Mouse (Mus musculus): ENCODE measurements at regions not wholly inside any gene's neighbourhood (a gene's known extent, or its start where the extent isn't known, plus 50 kb on each side); places are given as distances from the start of the nearest gene placed in this dataset.

DNA sequence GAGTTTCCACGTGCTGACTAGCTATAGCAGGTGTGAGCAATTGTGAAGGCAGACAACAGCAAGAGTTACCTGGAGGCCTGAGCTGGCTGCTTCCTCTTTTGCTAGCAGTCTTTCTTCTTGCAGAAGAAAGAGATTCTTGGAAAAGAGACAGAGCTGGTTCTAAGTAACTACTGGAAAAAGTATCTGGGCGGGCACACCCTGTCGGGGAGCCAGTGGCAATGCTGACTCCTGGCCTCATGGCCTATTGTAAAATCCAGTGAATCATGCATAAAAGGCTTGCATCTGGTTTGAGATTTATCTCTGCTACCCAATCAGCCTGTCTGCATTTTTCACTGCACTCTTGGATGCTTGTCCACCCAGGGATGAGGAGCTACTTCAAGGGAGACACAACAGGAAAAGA, 372.2 kb downstream of the Fgf9 start:
- Histone ChIP-seq H3K4me1 (replicated peaks; ENCODE audit: control insufficient read depth, insufficient read depth, low read length) (no peaks in the 10 kb centered on the region), H3K4me3 (replicated peaks; ENCODE audit: low read length) (no peak overlapping the region), H3K27me3 (ENCODE audit: control insufficient read depth, insufficient read depth, low read length) (no peaks in the 10 kb centered on the region), H3K9me3 (ENCODE audit: control insufficient read depth, low read length) (no peaks in the 10 kb centered on the region), H3K27ac (no peak overlapping the region), H3K4me2 (replicated peaks) (no peak overlapping the region), H3K9ac (no peak overlapping the region), H3K36me3 (replicated peaks; ENCODE audit: control insufficient read depth, insufficient read depth) (no peaks in the 10 kb centered on the region)
- ATAC-seq (ENCODE audit: low FRiP score) (no peak), DNase-seq (ENCODE audit: low spot score) (no peak)
- WGBS = 95% methylated on average over 3 of the region's 3 CpGs

DNA sequence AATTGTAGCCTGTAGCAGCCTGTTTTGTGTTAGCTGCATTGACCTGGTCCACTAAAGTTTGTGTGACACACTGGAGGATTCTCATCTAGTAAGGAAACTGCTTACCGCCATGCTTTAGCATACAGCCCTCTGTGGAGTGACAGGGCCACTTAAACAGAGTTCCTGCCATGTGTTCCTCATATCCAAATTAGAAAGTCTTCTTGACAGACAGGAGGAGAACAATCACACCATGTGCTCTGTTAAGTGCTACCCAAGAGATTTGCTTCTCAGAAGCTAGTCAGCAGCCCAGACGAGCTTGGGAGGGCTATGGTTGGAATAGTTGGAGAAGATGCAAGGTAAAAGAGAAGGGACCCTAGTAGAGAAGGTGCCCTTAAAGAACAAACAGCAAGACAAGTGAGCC, 369.6 kb downstream of the Fgf9 start:
- Histone ChIP-seq H3K36me3 (replicated peaks; ENCODE audit: control insufficient read depth, insufficient read depth) (no peaks in the 10 kb centered on the region), H3K4me1 (replicated peaks; ENCODE audit: control insufficient read depth, insufficient read depth, low read length) (no peaks in the 10 kb centered on the region), H3K27me3 (ENCODE audit: control insufficient read depth, insufficient read depth, low read length) (no peaks in the 10 kb centered on the region), H3K27ac (no peak overlapping the region), H3K9ac (no peak overlapping the region), H3K4me3 (replicated peaks; ENCODE audit: low read length) (no peak overlapping the region), H3K9me3 (ENCODE audit: control insufficient read depth, low read length) (no peaks in the 10 kb centered on the region), H3K4me2 (replicated peaks) (no peak overlapping the region)
- ATAC-seq (ENCODE audit: low FRiP score) = no peak
- 90% methylated on average over 2 of the region's 2 CpGs for WGBS
- DNase-seq (ENCODE audit: low spot score) = no peak

DNA sequence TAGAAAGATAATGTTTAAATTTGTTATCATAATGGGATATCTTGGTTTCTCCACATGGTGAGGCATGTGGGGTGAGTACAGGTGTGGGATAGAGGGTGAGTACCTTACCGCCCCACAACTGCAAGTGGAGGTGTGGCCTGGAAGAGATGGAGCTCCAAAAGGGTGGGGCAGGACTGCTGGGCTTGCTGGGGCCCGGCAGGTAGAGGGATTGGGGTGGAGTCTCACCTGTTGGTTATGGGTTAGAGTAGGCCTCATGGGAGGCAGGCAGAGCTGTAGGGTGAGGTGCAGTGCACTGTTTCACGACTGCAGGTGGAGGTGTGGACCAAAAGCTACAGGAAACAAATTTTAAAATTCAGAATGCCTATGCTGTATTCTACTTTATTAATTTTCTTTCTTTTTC, 365.7 kb downstream of the Fgf9 start:
- ATAC-seq (ENCODE audit: low FRiP score) (no peak), DNase-seq (ENCODE audit: low spot score) (no peak)
- no peak overlapping the region for H3K27ac ChIP-seq
- H3K9me3 ChIP-seq (ENCODE audit: control insufficient read depth, low read length) = no peaks in the 10 kb centered on the region
- no peak overlapping the region for H3K9ac ChIP-seq
- no peaks in the 10 kb centered on the region for H3K36me3 ChIP-seq (replicated peaks; ENCODE audit: control insufficient read depth, insufficient read depth)
- no peaks in the 10 kb centered on the region for H3K27me3 ChIP-seq (ENCODE audit: control insufficient read depth, insufficient read depth, low read length)
- H3K4me2 ChIP-seq (replicated peaks) = no peak overlapping the region
- WGBS = 82% methylated on average over 3 of the region's 3 CpGs
- no peak overlapping the region for H3K4me3 ChIP-seq (replicated peaks; ENCODE audit: low read length)
- no peaks in the 10 kb centered on the region for H3K4me1 ChIP-seq (replicated peaks; ENCODE audit: control insufficient read depth, insufficient read depth, low read length)

DNA sequence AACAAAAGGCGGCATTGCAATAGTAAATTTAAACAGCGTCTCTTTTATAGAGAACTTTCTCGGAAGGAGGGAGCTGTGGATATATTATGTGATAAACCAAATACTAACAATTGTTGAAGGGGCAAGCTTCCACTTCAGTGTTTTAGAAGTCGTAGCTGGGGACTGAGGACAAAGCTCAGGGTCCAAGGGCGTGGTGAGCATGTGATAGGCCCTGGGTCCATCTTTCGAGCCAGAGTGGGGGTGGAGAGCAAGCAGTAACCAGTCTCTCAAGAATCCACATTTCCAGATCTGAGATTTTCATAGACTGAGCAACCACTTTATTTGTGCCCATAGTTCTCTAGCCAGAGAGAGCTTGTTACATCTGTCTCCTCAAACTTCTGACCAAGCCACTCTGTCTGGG, 356.1 kb downstream of the Fgf9 start:
- WGBS = 78% methylated on average over 6 of the region's 6 CpGs
- H3K4me3 ChIP-seq (replicated peaks; ENCODE audit: low read length) = no peak overlapping the region
- no peaks in the 10 kb centered on the region for H3K27me3 ChIP-seq (ENCODE audit: control insufficient read depth, insufficient read depth, low read length)
- H3K4me2 ChIP-seq (replicated peaks) = no peak overlapping the region
- H3K36me3 ChIP-seq (replicated peaks; ENCODE audit: control insufficient read depth, insufficient read depth) = no peaks in the 10 kb centered on the region
- no peaks in the 10 kb centered on the region for H3K9me3 ChIP-seq (ENCODE audit: control insufficient read depth, low read length)
- ATAC-seq (ENCODE audit: low FRiP score) (no peak), DNase-seq (ENCODE audit: low spot score) (no peak)
- H3K27ac ChIP-seq = no peak overlapping the region
- no peaks in the 10 kb centered on the region for H3K4me1 ChIP-seq (replicated peaks; ENCODE audit: control insufficient read depth, insufficient read depth, low read length)
- H3K9ac ChIP-seq = no peak overlapping the region

DNA sequence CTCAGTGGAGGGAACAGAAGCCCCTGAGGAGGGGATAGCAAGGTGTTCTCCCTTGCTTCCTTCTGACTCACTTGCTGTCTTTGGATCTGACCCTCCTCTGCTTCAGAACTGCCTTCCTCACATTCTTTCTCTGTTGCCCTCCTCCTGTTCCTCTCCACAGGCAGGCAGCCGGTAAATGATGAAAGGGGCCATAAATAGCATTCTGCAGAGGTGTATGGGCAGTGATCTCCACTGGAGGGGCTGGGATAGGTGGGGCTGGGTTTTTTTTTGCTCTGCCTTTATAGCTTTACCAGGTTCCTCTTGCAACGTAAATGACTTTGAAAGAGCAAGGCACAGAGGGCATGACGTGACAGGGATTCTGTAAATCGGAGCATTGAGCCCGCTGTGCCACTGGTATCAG, 351.6 kb downstream of the Fgf9 start:
- H3K4me1 ChIP-seq (replicated peaks; ENCODE audit: control insufficient read depth, insufficient read depth, low read length) = no peaks in the 10 kb centered on the region
- WGBS = 58% methylated on average over 5 of the region's 5 CpGs

DNA sequence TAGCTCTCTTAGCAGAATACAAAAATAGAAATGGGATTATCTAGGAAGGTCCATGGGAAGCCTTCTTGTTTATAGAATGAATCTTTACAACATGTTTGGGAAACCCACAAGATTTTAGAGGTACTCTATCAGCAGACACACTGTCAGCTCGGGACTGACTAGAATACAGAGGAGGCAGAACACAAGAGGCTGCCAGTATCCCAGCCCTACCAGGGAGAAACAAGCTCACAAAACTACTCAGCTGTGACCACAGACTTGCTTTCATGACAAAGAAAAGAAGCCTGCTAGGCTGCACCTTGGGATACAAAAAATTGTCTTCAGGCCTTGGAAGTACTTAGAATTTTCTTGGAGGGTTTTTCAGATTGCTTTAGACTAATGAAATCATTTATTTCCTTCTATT, 347.2 kb downstream of the Fgf9 start:
- Histone ChIP-seq H3K4me1 (replicated peaks; ENCODE audit: control insufficient read depth, insufficient read depth, low read length) (no peaks in the 10 kb centered on the region), H3K4me3 (replicated peaks; ENCODE audit: low read length) (no peak overlapping the region), H3K27ac (no peak overlapping the region), H3K9ac (no peak overlapping the region), H3K9me3 (ENCODE audit: control insufficient read depth, low read length) (no peaks in the 10 kb centered on the region), H3K27me3 (ENCODE audit: control insufficient read depth, insufficient read depth, low read length) (no peaks in the 10 kb centered on the region), H3K4me2 (replicated peaks) (no peak overlapping the region), H3K36me3 (replicated peaks; ENCODE audit: control insufficient read depth, insufficient read depth) (no peaks in the 10 kb centered on the region)
- ATAC-seq (ENCODE audit: low FRiP score) = peak; percentile 60; the same call in 1 of the 2 replicates
- DNase-seq (ENCODE audit: low spot score) = no peak
- 30% methylated on average over 1 of the region's 1 CpGs for WGBS

More for the DNA sequence above, 351.6 kb downstream of the Fgf9 start:
- Histone ChIP-seq H3K4me2 (replicated peaks) (no peak overlapping the region), H3K9me3 (ENCODE audit: control insufficient read depth, low read length) (no peaks in the 10 kb centered on the region), H3K4me3 (replicated peaks; ENCODE audit: low read length) (no peak overlapping the region), H3K9ac (no peak overlapping the region), H3K27me3 (ENCODE audit: control insufficient read depth, insufficient read depth, low read length) (no peaks in the 10 kb centered on the region), H3K27ac (no peak overlapping the region), H3K36me3 (replicated peaks; ENCODE audit: control insufficient read depth, insufficient read depth) (no peaks in the 10 kb centered on the region)
- no peak for DNase-seq (ENCODE audit: low spot score)
- no peak for ATAC-seq (ENCODE audit: low FRiP score)

DNA sequence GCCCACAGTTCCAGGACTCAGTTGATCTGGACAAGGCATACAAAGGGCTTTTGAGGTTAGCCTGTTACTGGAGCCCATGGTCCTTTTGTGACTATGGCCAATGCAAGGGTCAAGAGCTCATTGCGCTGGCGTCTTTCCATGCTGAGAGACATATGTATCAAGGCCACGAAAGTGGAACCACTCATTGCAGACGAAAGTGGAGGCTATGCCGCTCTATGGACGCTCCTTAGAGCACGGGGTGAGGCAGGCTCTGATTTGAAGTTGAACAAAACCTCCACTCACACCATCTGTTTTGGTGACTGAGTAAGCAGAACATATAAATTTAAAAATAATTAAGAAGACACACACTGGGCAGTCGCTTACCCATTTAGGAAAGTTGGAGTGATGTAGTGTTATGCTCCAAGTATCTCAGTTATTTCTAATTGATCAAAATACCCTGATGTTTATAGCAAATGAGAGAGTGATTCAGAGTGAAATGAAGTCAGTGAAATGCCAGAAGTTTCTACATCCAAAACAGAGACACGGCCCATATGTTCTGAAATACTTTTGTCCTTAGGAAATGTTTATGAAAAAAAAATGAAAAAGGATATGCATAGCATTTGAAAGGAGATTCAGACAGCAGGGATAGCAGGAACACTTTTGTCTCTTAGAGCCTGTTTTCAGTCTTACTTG, 321.8 kb downstream of the Fgf9 start:
- H3K27ac ChIP-seq = no peak overlapping the region
- no peaks in the 10 kb centered on the region for H3K27me3 ChIP-seq (ENCODE audit: control insufficient read depth, insufficient read depth, low read length)
- H3K36me3 ChIP-seq (replicated peaks; ENCODE audit: control insufficient read depth, insufficient read depth) = no peaks in the 10 kb centered on the region
- no peak overlapping the region for H3K4me2 ChIP-seq (replicated peaks)
- no peaks in the 10 kb centered on the region for H3K4me1 ChIP-seq (replicated peaks; ENCODE audit: control insufficient read depth, insufficient read depth, low read length)
- H3K9me3 ChIP-seq (ENCODE audit: control insufficient read depth, low read length) = no peaks in the 10 kb centered on the region
- H3K9ac ChIP-seq = no peak overlapping the region
- WGBS = 93% methylated on average over 9 of the region's 9 CpGs
- DNase-seq (ENCODE audit: low spot score) (no peak), ATAC-seq (ENCODE audit: low FRiP score) (no peak)
- no peak overlapping the region for H3K4me3 ChIP-seq (replicated peaks; ENCODE audit: low read length)

DNA sequence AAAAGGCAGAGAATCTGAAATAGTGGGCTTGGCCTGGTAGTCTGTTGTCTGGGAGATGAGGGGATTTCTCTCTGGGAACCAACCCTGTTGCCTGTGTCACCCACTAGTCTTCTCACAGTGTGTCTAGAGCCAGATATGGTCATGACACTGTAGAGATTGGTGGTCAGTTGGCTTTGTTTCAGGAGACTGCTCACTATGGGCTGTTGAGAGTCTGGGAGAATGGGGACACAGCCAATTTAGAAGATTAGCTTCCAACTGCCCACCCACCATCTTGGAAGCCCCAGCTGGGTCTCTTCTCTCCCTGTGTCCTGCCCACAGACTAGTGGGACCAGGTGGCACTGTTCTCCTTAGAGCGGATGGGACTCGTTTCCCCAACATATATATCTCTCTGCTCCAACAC, 320.4 kb downstream of the Fgf9 start:
- Histone ChIP-seq H3K27ac (no peak overlapping the region), H3K36me3 (replicated peaks; ENCODE audit: control insufficient read depth, insufficient read depth) (no peaks in the 10 kb centered on the region), H3K9ac (no peak overlapping the region), H3K27me3 (ENCODE audit: control insufficient read depth, insufficient read depth, low read length) (no peaks in the 10 kb centered on the region), H3K4me1 (replicated peaks; ENCODE audit: control insufficient read depth, insufficient read depth, low read length) (no peaks in the 10 kb centered on the region), H3K4me3 (replicated peaks; ENCODE audit: low read length) (no peak overlapping the region), H3K9me3 (ENCODE audit: control insufficient read depth, low read length) (no peaks in the 10 kb centered on the region), H3K4me2 (replicated peaks) (no peak overlapping the region)
- ATAC-seq (ENCODE audit: low FRiP score) (no peak), DNase-seq (ENCODE audit: low spot score) (no peak)
- 87% methylated on average over 2 of the region's 2 CpGs for WGBS

DNA sequence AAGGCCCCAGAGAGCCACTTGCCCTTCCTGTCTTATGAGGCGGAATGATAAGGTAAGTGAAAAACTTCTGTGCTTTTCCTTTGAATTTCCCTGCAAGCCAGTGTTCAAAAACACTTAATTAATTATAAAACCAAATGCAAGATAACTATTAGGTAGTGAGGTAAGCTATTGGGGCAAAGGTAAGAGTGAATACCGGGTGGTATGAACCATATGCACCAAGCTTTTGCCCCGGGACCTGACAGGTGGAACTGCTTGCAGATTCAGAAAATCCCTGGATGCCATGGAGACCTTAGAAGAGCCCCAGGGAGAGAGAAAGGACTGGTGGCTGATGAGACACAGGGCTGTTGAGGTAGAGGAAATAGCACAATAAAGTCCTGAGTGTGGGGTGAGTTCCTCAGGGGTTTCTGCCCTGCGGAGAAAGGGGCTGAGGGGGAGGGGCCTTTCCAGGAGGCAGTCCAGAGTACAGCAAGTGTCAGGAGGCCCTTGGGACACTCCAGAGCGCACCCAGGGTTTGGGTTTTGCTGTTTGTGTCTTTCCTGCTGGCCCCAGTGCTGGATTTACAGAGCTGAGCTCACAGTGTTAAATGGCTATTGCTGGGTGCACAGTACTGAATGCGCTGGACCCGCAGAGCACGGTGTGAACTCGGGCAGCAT, 317.1 kb downstream of the Fgf9 start:
- 82% methylated on average over 9 of the region's 9 CpGs for WGBS
- no peaks in the 10 kb centered on the region for H3K36me3 ChIP-seq (replicated peaks; ENCODE audit: control insufficient read depth, insufficient read depth)
- DNase-seq (ENCODE audit: low spot score) (no peak), ATAC-seq (ENCODE audit: low FRiP score) (no peak)
- H3K4me1 ChIP-seq (replicated peaks; ENCODE audit: control insufficient read depth, insufficient read depth, low read length) = no peaks in the 10 kb centered on the region
- no peak overlapping the region for H3K4me3 ChIP-seq (replicated peaks; ENCODE audit: low read length)
- H3K27ac ChIP-seq = no peak overlapping the region
- H3K4me2 ChIP-seq (replicated peaks) = no peak overlapping the region
- no peak overlapping the region for H3K9ac ChIP-seq
- no peaks in the 10 kb centered on the region for H3K9me3 ChIP-seq (ENCODE audit: control insufficient read depth, low read length)
- no peaks in the 10 kb centered on the region for H3K27me3 ChIP-seq (ENCODE audit: control insufficient read depth, insufficient read depth, low read length)

DNA sequence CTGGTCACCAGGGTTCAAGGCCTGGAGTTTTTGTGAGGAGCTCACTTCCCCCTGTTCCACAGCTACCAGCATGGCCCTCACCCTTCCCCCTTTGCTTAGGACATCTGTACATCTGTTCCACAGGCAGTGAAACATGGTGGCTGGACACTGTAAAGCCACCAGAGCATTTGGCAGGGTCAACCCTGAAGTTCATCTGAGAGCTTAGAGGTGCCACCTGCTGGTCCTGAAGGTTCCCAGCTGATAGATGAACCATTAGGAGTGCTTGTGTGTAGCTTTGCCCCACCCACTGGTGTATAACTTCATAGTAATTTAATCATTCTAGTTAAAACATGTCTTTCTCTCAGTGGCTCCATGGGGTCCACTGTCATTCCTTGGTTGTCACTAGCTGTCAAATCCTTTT, 304.7 kb downstream of the Fgf9 start:
- no peak overlapping the region for H3K9ac ChIP-seq
- H3K36me3 ChIP-seq (replicated peaks; ENCODE audit: control insufficient read depth, insufficient read depth) = no peaks in the 10 kb centered on the region
- no peak overlapping the region for H3K27ac ChIP-seq
- DNase-seq (ENCODE audit: low spot score) (no peak), ATAC-seq (ENCODE audit: low FRiP score) (no peak)
- peaks cover 3% of the 10 kb centered on the region for H3K9me3 ChIP-seq (ENCODE audit: control insufficient read depth, low read length)
- no peaks in the 10 kb centered on the region; the same call in 1 of the 2 replicates for H3K27me3 ChIP-seq (ENCODE audit: control insufficient read depth, insufficient read depth, low read length)
- no peaks in the 10 kb centered on the region for H3K4me1 ChIP-seq (replicated peaks; ENCODE audit: control insufficient read depth, insufficient read depth, low read length)
- no peak overlapping the region for H3K4me3 ChIP-seq (replicated peaks; ENCODE audit: low read length)
- no peak overlapping the region for H3K4me2 ChIP-seq (replicated peaks)

Measured in hindbrain, embryonic 14.5 days (tissue).